Mouse (Mus musculus): ENCODE results near the gene Wbp11. TPM values are rescaled to one million over a fixed set of nuclear protein-coding genes. Genes with fewer than 3 reads are reported as not detected.

The Wbp11 gene
- polyA plus RNA-seq, 1 experiment from 2014 or later = 154 TPM

DNA sequence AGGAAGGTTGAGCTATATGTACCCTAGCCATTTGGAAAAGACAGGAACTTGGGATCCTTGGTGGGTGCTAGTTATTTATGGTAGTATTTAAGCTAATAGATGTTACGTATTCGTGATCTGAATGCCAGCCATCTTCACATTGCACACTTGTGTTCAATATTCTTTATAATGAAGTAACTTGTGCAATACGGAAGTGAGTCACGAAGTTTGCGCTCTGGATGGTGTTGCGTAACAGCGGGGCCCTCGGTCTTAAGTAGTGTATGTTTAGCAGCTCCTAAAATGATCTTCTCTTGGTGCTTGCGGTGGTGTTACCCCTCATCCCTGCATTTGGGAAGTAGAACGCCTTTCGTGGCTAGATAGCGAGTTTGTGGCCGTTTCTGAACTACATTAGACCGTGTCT lies 19.0 kb downstream of the Wbp11 start:
- DNase-seq (ENCODE audit: low spot score, missing footprints) (no peak), ATAC-seq (ENCODE audit: low FRiP score) (no peak)
- Histone ChIP-seq H3K27me3 (ENCODE audit: control insufficient read depth, insufficient read depth, low read length) (no peaks in the 10 kb centered on the region), H3K4me2 (peak overlapping the region; percentile 88), H3K36me3 (ENCODE audit: control insufficient read depth, insufficient read depth, low read length) (peaks cover 2% of the 10 kb centered on the region; the same call in 1 of the 2 replicates), H3K27ac (ENCODE audit: low read depth, low read length) (no peak overlapping the region), H3K9ac (ENCODE audit: low read length) (peak overlapping the region; percentile 70; the same call in 1 of the 2 replicates), H3K4me3 (ENCODE audit: low read depth, low read length) (peak overlapping the region; percentile 77), H3K4me1 (ENCODE audit: control insufficient read depth, insufficient read depth, low read length) (peaks cover 7% of the 10 kb centered on the region), H3K9me3 (ENCODE audit: control insufficient read depth, low read length) (no peaks in the 10 kb centered on the region)
- 43% methylated on average over 14 of the region's 14 CpGs for WGBS

DNA sequence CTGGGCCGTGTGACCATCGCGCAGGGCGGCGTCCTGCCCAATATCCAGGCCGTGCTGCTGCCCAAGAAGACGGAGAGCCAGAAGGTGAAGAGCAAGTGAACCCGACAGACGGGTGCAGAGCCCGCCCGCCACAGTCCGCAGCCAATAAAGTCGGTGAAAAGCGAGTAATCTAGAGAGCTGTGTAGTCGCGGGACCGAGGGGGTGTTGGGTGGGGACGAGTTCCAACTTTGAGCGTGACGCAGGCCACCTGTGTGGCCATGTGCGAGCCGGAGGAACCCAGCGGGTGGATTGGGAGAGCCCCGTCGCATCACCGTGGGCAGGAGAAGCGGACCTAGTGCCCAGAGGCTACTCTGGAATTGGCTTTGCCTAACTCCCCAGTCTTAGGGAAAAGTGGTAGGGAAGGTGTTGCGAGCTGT lies 19.4 kb downstream of the Wbp11 start:
- DNase-seq (ENCODE audit: low spot score, missing footprints) (peak; percentile 88), ATAC-seq (ENCODE audit: low FRiP score) (peak; percentile 12)
- 2% methylated on average over 28 of the region's 28 CpGs for WGBS
- H3K9me3 ChIP-seq (ENCODE audit: control insufficient read depth, low read length) = no peaks in the 10 kb centered on the region
- H3K4me1 ChIP-seq (ENCODE audit: control insufficient read depth, insufficient read depth, low read length) = peaks cover 7% of the 10 kb centered on the region
- H3K27me3 ChIP-seq (ENCODE audit: control insufficient read depth, insufficient read depth, low read length) = no peaks in the 10 kb centered on the region
- peak overlapping the region; percentile 88 for H3K4me2 ChIP-seq
- H3K9ac ChIP-seq (ENCODE audit: low read length) = peak overlapping the region; percentile 70
- peak overlapping the region; percentile 77 for H3K4me3 ChIP-seq (ENCODE audit: low read depth, low read length)
- H3K27ac ChIP-seq (ENCODE audit: low read depth, low read length) = no peak overlapping the region
- no peaks in the 10 kb centered on the region for H3K36me3 ChIP-seq (ENCODE audit: control insufficient read depth, insufficient read depth, low read length)

DNA sequence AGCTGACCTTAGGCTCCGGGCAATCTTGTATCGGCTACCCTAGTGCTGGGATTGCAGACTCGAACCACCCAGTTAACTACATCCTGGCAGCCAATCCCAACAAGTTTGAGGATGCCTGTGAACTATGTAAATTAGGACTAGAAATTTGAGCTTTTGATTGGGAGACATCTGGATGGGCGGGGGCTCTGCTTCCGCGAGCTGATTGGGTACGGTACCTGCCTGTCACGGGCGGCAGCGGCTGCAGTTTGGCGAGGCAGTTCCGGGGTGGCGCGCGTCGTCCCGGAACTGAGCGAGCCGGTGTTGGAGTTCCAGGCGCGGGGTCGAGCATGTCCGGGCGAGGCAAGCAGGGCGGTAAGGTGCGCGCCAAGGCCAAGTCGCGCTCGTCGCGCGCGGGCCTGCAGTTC lies 20.0 kb downstream of the Wbp11 start, which contains the start of gene H2afj:
H2afj (plus strand) TSS at position 231 of the 404 bp plus-strand sequence.
- Histone ChIP-seq H3K9ac (ENCODE audit: low read length) (peak within 1 kb of the TSS; percentile 70), H3K27me3 (ENCODE audit: control insufficient read depth, insufficient read depth, low read length) (no peaks in the 10 kb centered on the region), H3K4me1 (ENCODE audit: control insufficient read depth, insufficient read depth, low read length) (peaks cover 12% of the 10 kb centered on the region), H3K4me3 (ENCODE audit: low read depth, low read length) (peak within 1 kb of the TSS; percentile 77), H3K9me3 (ENCODE audit: control insufficient read depth, low read length) (no peaks in the 10 kb centered on the region), H3K4me2 (peak within 1 kb of the TSS; percentile 88), H3K36me3 (ENCODE audit: control insufficient read depth, insufficient read depth, low read length) (no peaks in the 10 kb centered on the region), H3K27ac (ENCODE audit: low read depth, low read length) (0 out of 2 replicates have a peak within 1 kb of the TSS, but pooled peaks have one; percentile 30)
- ATAC-seq (ENCODE audit: low FRiP score) = peak; percentile 88
- DNase-seq (ENCODE audit: low spot score, missing footprints) = peak; percentile 99
- under 1% methylated on average over 34 of the region's 34 CpGs for WGBS

DNA sequence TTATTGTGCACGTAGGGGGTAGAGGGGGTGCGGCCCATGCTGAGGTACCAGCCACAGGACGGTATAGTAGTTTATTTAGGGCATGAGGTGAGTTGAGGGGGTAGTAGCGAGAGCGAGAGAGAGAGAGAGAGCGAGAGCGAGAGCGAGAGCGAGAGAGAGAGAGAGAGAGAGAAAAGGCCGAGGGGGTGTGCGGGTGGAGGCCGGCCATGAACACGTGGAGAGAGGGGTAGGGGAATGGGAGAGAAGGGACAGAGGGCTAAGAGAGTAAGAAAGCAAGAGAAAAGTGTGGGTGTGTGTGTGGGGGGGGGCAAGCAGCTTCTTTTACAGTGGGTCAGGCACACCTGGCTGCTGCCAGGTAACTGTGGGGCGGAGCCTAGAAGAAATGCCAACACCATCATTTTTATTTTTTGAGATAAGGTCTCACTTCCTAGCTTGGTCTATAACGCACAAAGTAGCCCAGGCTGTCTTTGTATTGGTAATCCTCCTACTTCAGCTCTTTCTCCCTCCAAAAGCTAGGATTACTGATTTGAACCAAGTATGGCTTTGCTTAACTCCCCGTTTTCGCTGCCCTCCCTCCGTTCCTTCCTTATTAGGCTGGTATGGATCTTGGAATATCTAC lies 20.5 kb downstream of the Wbp11 start:
- Histone ChIP-seq H3K4me2 (peak overlapping the region; percentile 88), H3K27ac (ENCODE audit: low read depth, low read length) (0 out of 2 replicates have a peak overlapping the region, but pooled peaks have one; percentile 30), H3K9ac (ENCODE audit: low read length) (peak overlapping the region; percentile 47), H3K4me3 (ENCODE audit: low read depth, low read length) (peak overlapping the region; percentile 77), H3K27me3 (ENCODE audit: control insufficient read depth, insufficient read depth, low read length) (no peaks in the 10 kb centered on the region), H3K9me3 (ENCODE audit: control insufficient read depth, low read length) (no peaks in the 10 kb centered on the region), H3K36me3 (ENCODE audit: control insufficient read depth, insufficient read depth, low read length) (no peaks in the 10 kb centered on the region), H3K4me1 (ENCODE audit: control insufficient read depth, insufficient read depth, low read length) (peaks cover 13% of the 10 kb centered on the region)
- DNase-seq (ENCODE audit: low spot score, missing footprints) = peak; percentile 82
- peak; percentile 3 for ATAC-seq (ENCODE audit: low FRiP score)
- 31% methylated on average over 18 of the region's 18 CpGs for WGBS

GRCm38 (mm10) chr6:136806819-136807218 lies 21.2 kb downstream of the Wbp11 start:
- H3K9ac ChIP-seq (ENCODE audit: low read length) = no peak overlapping the region; the same call in 1 of the 2 replicates
- no peaks in the 10 kb centered on the region for H3K27me3 ChIP-seq (ENCODE audit: control insufficient read depth, insufficient read depth, low read length)
- H3K4me1 ChIP-seq (ENCODE audit: control insufficient read depth, insufficient read depth, low read length) = peaks cover 13% of the 10 kb centered on the region
- H3K27ac ChIP-seq (ENCODE audit: low read depth, low read length) = no peak overlapping the region
- WGBS = 63% methylated on average over 5 of the region's 5 CpGs
- no peaks in the 10 kb centered on the region for H3K36me3 ChIP-seq (ENCODE audit: control insufficient read depth, insufficient read depth, low read length)
- no peak overlapping the region for H3K4me2 ChIP-seq
- ATAC-seq (ENCODE audit: low FRiP score) (no peak), DNase-seq (ENCODE audit: low spot score, missing footprints) (no peak)
- H3K4me3 ChIP-seq (ENCODE audit: low read depth, low read length) = no peak overlapping the region
- H3K9me3 ChIP-seq (ENCODE audit: control insufficient read depth, low read length) = no peaks in the 10 kb centered on the region

DNA sequence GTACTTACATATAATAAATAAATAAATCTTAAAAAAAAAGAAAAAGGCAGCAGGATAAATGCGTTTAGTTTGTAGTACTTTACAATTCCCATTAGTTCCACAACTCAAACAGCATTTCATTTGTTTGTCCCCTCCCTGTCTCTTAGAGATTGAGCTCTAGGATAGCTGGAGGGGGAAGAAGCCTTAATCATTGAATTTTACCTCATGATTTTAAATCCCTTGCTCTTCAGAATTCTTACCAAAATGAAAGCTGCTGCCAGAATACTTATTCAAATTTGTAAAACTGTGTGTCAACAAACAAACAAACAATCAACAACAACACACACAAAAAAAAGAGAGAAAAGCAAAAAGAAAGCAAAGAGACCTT lies 22.6 kb downstream of the Wbp11 start:
- ATAC-seq (ENCODE audit: low FRiP score) (no peak), DNase-seq (ENCODE audit: low spot score, missing footprints) (peak; percentile 80)
- Histone ChIP-seq H3K36me3 (ENCODE audit: control insufficient read depth, insufficient read depth, low read length) (no peaks in the 10 kb centered on the region), H3K27me3 (ENCODE audit: control insufficient read depth, insufficient read depth, low read length) (no peaks in the 10 kb centered on the region), H3K9ac (ENCODE audit: low read length) (no peak overlapping the region), H3K9me3 (ENCODE audit: control insufficient read depth, low read length) (no peaks in the 10 kb centered on the region), H3K4me1 (ENCODE audit: control insufficient read depth, insufficient read depth, low read length) (peaks cover 13% of the 10 kb centered on the region), H3K4me2 (no peak overlapping the region), H3K4me3 (ENCODE audit: low read depth, low read length) (no peak overlapping the region), H3K27ac (ENCODE audit: low read depth, low read length) (no peak overlapping the region)
- WGBS = 92% methylated on average over 1 of the region's 1 CpGs

GRCm38 (mm10) chr6:136804705-136805408 lies 23.2 kb downstream of the Wbp11 start:
- H3K27me3 ChIP-seq (ENCODE audit: control insufficient read depth, insufficient read depth, low read length) = no peaks in the 10 kb centered on the region
- no peaks in the 10 kb centered on the region for H3K36me3 ChIP-seq (ENCODE audit: control insufficient read depth, insufficient read depth, low read length)
- H3K4me3 ChIP-seq (ENCODE audit: low read depth, low read length) = peak overlapping the region; percentile 69
- H3K9me3 ChIP-seq (ENCODE audit: control insufficient read depth, low read length) = no peaks in the 10 kb centered on the region
- H3K9ac ChIP-seq (ENCODE audit: low read length) = peak overlapping the region; percentile 95
- WGBS = 38% methylated on average over 9 of the region's 9 CpGs
- H3K4me2 ChIP-seq = peak overlapping the region; percentile 80
- peak overlapping the region; percentile 100 for H3K27ac ChIP-seq (ENCODE audit: low read depth, low read length)
- DNase-seq (ENCODE audit: low spot score, missing footprints) (peak; percentile 85), ATAC-seq (ENCODE audit: low FRiP score) (no peak)
- H3K4me1 ChIP-seq (ENCODE audit: control insufficient read depth, insufficient read depth, low read length) = peaks cover 13% of the 10 kb centered on the region

DNA sequence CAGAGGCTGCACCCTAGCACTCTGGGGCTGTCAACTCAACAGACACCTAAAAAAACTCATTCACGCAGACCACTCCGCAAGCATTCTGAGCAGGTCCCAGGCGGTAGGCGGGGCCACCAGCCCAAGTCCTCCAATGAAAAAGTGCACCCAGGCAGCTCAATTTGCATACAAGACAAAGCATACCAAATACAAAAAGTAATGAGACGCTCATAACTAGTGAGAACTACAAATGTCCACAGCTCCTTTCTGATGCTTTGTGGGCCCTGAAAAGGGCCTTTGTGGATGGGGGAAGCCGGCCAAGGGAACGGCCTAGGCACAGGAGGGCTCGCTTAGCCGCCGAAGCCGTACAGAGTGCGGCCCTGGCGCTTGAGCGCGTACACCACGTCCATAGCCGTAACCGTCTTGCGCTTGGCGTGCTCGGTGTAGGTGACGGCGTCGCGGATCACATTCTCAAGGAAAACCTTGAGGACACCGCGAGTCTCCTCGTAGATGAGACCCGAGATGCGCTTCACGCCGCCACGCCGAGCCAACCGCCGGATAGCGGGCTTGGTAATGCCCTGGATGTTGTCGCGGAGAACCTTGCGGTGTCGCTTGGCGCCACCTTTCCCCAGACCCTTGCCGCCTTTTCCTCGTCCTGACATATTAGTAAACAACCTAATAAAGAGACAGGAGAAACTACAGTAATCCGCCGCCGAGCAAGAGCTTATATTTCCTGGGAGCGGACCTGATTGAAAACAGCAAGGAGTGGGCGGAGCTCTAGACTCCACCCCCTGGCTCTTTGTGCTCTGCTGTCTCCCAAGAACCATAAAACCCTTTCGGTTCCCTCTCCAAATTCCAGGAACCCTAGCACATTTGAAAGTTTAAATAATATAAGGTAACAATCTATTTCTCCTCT lies 24.0 kb downstream of the Wbp11 start, which contains the start of gene Hist4h4:
Hist4h4 (minus strand) TSS at position 677 of the 895 bp plus-strand sequence.
- peaks cover 9% of the 10 kb centered on the region; the same call in 1 of the 2 replicates for H3K4me1 ChIP-seq (ENCODE audit: control insufficient read depth, insufficient read depth, low read length)
- peak within 1 kb of the TSS; percentile 69 for H3K4me3 ChIP-seq (ENCODE audit: low read depth, low read length)
- peak within 1 kb of the TSS; percentile 95 for H3K9ac ChIP-seq (ENCODE audit: low read length)
- H3K27me3 ChIP-seq (ENCODE audit: control insufficient read depth, insufficient read depth, low read length) = no peaks in the 10 kb centered on the region
- H3K9me3 ChIP-seq (ENCODE audit: control insufficient read depth, low read length) = no peaks in the 10 kb centered on the region
- H3K4me2 ChIP-seq = peak within 1 kb of the TSS; percentile 80
- ATAC-seq (ENCODE audit: low FRiP score) = peak; percentile 74
- H3K36me3 ChIP-seq (ENCODE audit: control insufficient read depth, insufficient read depth, low read length) = no peaks in the 10 kb centered on the region
- under 1% methylated on average over 50 of the region's 50 CpGs for WGBS
- peak; percentile 100 for DNase-seq (ENCODE audit: low spot score, missing footprints)
- H3K27ac ChIP-seq (ENCODE audit: low read depth, low read length) = peak within 1 kb of the TSS; percentile 100

Data from midbrain, embryonic 11.5 days (tissue).